Mouse (Mus musculus) Muller cell, postnatal 12 days (primary cell): ENCODE measurements at regions not wholly inside any gene's neighbourhood (a gene's known extent, or its start where the extent isn't known, plus 50 kb on each side); places are given as distances from the start of the nearest gene placed in this dataset.

Experiments used
- DNase-seq: peaks from one replicate; pipeline ENCODE4 v3.0.0-alpha.2; 2015; ENCODE audit errors: inconsistent ontology term

DNA sequence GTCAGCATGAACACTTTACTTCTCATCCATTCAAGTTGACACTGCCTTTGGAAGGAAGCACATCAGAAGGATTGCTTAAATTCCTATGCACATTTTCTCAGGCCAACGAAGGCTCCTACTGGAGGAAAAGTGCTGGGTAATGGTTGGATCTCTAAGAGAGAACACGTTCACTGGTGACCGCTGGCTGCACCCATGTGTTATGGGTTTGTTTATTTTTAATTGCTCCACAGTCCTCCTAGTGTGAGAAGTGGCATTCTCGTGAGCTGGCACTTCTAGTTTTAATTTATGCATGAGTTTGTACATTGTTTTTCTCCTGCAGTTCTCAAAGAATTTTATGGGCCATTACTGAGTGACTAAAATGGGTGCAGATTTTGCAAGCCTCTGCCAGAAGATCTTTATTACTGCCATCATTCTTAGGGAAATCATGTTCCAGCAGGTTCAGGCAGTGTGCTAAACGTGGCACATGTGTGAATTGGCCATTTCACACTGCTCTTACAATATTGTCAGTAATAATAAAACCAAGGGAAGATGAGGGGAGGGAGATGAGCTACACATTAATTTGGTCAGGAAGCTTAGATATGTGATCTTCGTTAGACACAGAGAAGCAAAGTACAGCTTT is 731.6 kb downstream of the Ttll7 start:
- peak; percentile 85 for DNase-seq

- no peak for DNase-seq
These were observed 719.7 kb downstream of the Ttll7 start for GRCm38 (mm10) chr3:147571850-147572249.

DNA sequence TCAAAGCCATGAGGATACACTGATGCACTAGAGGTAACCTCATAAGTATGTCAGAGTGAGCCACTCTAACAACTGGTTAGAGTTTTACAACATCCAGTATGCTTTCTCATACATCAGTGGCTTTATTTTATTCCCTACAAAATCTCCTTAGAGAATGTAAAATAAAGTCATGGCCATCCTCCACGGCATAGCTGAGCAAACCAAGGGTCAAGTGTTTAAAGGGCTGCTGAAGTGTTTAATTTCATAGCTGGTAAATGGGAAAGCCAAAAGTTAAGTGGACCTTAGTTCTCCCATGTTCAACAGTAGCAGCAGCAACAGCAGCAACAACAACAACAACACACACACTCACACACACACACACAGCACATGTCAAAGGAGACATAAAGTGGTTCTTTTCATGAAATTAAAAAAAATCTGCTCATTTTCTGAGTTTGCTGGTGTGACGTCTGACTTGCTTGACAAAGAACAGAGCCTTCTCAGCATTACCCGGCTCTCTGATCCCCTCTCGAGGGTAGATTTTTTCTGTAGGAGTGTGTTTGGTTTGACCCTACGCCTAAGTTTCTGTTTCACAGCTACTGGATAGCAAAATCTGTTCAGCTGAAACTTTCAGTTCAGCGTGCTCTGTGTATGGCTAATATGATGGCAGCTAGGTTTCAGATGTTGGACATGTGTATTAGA is 693.3 kb downstream of the Ttll7 start:
- DNase-seq, result no peak

DNA sequence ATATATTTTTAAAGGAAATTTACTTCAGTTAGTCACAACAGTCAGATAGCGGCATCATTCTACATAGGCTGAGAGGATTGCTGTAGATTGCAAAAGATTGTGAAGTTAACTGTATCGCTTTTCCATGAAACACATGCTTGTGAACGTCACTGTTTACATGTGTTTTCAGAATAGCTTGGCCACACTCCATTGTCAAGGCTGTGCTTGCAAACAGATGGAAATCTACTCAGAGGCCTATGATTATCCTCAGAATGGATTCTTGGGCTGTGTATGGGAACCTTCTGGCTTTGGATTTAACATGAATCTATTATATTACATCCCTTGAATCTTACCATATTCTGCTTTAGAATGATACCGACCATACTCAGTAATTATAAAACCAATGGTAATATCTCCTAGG is 690.1 kb downstream of the Ttll7 start:
- DNase-seq, result no peak

- no peak for DNase-seq
These were observed 685.4 kb downstream of the Ttll7 start for GRCm38 (mm10) chr3:147537584-147537983.

DNA sequence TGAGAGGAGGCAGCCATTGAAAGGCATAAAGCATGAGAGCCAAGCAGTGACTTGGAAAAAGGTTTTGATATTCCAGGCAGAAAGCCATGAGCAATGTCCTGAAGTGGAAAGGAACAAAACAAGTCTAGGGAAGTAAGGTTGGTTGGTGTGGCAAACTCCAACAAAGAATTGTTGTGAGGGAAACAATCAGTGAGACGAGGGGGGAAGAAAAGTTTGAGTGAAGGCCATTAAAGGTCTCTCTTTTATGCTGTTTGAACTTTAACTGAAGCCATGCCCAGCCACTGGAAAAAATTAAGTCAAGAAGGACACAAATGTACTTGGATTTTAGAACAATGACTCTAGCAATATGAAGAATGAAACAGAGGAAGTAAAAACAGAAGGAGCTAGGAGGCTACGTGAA is 680.0 kb downstream of the Ttll7 start:
- DNase-seq, result peak; percentile 59

- no peak for DNase-seq
These were observed 679.5 kb downstream of the Ttll7 start for GRCm38 (mm10) chr3:147531608-147532180.
